Mouse (Mus musculus): ENCODE results near the gene Rnf115. TPM values are rescaled to one million over a fixed set of nuclear protein-coding genes. Genes with fewer than 3 reads are reported as not detected.
A peak's percentile ranks its signal among the peaks of the same experiment; 100 is the strongest.
"Not testable (repeated sequence)": the region's sequence is repeated elsewhere in the genome, so short reads cannot be mapped to it uniquely, and the experiment has no call there.

Gene Rnf115
- total RNA-seq (2021), result 10 to 100 TPM; 56.0 to 62.3 TPM

DNA sequence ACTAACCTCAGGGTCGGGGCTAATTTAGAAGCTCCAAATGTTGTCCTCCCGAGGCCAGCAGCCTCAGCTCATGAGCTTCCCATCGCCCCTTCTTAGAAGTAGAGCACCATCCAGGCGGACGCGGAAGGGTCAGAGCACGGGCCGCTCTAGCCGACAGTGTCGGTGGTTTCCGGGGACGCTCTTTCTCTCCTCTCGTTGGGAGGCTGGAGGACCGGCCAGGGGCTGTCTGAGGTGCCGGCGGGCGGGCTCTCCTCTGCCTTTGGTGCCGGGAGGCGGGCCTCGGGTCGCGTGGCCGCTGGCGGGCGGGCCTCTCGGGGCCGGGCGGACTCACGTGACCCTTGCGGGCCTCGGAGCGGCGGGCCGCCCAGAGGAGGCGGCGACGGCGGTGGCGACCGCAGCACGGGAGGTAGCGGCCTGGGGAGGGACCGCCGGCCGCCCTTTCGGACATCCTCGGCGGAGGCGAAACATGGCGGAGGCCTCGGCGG lies at the start of gene Rnf115, which contains the start of gene Polr3c:
Rnf115 (plus strand) TSS at position 322 of the 485 bp plus-strand sequence.
Polr3c (minus strand) TSS at position 286 of the 485 bp plus-strand sequence.
- DNase-seq (ENCODE audit: extremely low spot score in 1 of 2, low spot score in 1 of 2), result peak; percentile 84 to 91

DNA sequence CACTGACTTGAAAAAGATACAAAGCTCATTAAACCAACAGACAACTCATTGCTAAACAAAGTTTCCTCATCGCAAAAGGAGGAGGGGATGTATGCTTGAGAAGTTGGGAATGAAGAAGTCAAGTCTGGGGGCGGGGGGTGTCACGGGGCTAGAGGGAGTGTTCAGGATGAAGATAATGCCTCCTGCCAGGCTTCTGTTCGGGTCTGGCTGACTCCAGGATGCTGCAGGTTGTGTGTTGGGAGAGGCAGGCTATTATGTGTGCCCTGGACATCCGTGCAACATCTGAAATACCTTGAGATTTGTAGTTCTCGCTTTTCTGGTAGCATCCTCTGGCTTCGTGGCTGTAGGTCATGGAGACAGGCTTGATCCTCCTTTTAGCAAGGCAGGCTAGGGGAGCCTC lies 49.0 kb upstream of the Rnf115 start:
- DNase-seq (ENCODE audit: extremely low spot score in 1 of 2, low spot score in 1 of 2), result no peak

DNA sequence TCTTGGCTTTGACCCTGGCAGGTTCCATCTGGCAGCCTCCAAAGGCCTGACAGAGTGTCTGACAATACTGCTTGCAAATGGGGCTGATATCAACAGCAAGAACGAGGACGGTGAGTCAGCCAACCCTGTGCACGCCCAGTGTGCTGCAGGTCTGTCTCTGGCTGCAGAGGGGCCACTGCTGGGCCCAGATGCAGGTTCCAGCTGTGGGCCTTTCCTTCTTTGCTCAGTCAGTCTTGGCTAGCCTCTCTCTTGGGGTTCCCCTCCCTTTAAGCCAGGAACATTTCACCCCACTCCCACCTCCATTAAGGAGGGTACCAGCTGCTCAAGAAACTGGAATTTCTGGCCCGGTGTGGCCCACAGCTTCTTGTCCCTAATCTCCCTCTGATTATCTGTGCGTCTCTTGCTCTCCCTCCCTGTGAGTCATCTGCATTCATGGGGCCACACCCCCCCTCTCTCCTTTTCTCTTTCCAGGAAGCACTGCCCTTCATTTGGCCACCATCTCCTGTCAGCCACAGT lies 48.2 kb upstream of the Rnf115 start:
- DNase-seq (ENCODE audit: extremely low spot score in 1 of 2, low spot score in 1 of 2), result no peak

DNA sequence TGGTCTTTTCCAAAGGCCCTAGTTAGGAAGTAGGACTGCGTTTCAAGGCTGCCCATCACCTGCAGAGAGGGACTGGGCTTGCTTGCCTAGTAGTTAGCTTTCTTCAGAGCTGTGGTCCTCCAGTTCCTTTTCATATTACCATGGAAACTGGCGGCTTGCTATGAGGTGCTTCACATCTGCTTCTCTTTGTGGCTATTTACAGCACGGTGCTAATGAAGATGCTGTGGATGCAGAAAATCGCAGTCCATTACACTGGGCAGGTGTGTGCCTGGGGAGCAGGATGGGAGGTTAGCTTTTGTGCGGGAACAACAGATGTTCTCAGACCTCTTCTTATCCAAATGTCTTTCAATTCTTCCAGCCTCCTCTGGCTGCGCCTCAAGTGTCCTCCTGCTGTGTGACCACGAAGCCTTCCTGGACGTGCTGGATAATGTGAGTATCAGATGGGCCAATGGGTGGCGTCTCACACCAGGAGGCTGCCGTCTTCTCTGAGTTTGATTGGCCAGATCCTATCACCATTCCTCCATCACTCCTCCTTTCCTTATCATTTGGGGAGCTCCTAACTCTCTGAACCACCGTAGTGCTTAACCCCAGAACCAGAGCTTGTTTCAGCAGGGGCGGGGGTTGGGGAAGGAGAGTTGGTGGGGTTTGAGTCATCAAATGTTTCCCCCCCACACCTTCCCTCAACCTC lies 47.1 kb upstream of the Rnf115 start:
- no peak for DNase-seq (ENCODE audit: extremely low spot score in 1 of 2, low spot score in 1 of 2)

DNA sequence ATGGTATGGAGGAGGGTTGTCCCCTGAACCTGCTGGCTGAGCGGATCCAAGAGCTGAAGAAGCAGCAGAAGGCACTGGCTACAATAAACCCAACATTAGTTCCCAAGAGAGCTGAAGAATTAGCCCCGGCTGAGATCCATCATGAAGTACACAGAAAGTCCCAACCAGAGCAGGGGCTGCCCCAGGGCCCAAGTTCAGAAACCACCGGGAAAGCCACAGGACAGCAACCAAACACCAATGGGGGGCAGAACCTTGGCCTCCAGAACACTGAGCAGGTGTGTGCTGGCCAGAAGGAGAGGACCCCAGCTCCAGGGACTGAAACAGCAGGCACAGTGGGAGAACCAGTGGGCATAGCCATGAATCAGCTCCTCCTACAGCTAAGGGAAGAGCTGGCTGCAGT lies 44.0 kb upstream of the Rnf115 start:
- no peak for DNase-seq (ENCODE audit: extremely low spot score in 1 of 2, low spot score in 1 of 2)

DNA sequence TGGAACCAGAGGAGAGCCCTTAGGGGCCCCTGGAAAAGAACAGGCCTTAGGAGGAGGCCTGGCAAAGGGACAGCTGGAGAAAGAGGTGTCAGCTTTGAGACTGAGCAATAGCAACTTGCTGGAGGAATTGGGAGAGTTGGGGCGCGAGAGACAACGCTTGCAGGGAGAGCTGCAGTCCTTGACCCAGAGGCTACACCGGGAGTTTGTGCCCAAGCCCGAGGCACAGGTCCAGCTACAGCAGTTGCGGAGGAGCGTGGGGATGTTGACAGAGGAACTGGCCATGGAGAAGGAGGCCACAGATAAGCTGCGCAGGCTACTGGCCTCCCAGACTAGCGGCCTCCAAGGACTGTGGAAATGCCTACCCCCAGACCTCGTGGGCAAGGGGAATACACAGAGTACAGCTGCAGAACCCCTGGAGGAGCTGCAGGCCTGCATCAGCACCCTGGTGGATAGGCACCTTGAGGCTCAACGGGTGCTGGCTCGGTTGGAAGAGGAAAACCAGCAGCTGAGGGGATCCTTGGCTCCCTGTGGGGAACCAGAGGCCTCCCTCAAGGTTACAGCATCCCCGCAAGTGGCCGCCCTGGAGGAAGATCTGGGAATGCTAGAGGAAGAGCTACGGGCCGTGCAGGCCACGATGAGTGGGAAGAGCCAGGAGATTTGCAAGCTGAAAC lies 43.2 kb upstream of the Rnf115 start:
- DNase-seq (ENCODE audit: extremely low spot score in 1 of 2, low spot score in 1 of 2), result no peak

DNA sequence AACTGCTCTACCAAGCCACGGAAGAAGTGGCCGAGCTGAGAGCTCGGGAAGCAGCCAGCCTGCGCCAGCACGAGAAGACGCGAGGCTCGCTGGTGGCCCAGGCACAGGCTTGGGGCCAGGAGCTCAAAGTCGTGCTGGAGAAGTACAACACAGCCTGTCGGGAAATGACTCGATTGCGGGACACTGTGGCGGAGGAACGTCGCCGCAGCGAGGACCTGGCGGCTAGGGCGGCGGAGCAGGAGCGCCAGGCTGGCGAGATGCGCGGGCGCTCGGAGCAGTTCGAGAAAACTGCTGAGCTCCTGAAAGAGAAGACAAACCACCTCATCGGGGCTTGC lies 42.7 kb upstream of the Rnf115 start:
- no peak for DNase-seq (ENCODE audit: extremely low spot score in 1 of 2, low spot score in 1 of 2)

DNA sequence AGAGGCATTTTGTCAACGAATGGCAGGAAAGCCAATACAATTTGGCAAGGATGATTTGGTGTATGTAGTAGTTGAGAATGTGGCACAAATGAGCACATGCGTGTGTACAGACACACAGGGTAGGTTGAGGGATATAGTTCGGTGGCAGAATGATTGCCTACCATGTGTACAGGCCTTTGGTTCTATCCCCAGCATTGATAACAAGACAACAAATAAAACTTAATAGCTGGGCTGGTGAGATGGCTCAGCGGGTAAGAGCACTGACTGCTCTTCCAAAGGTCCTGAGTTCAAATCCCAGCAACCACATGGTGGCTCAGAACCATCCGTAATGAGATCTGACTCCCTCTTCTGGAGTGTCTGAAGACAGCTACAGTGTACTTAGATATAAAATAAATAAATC lies 41.4 kb upstream of the Rnf115 start:
- DNase-seq (ENCODE audit: extremely low spot score in 1 of 2, low spot score in 1 of 2), result not testable (repeated sequence)

DNA sequence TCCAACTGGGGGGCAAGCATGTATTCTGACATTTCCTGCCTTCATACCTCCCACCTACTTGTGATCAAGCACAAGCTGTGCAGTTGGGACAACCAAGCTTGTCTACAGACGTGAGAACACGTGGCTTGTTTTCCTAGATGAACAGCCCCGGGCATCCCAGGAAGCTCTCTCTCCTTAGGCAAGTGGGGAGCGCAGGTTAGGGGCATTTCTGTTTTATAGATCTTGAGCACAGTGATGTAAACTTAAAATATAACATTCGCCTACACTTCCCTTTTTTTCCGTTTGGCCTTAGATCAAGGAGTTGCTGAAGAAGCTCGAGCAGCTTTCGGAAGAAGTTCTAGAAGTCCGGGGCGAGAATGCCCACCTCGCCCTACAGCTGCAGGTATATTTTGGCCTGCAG lies 38.6 kb upstream of the Rnf115 start:
- DNase-seq (ENCODE audit: extremely low spot score in 1 of 2, low spot score in 1 of 2), result no peak

DNA sequence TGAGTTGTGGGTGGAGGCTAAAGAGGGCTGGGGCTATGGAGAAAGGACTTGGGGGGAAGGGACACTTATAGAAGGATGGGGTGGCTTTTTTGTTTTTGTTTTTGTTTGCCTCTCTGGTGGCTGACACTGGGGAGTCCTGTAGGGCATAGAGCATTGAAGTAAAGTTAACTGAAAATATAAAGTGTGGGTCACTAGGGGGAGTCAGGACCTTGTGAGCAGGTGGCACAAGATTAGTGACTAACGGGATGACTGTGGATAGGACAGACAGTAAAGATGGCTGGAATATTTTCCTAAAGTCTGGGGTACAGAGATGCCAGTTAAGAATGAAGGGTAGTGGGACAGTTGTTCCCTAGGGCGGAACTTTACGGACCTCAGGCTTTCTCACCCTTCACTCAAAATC lies 37.2 kb upstream of the Rnf115 start:
- DNase-seq (ENCODE audit: extremely low spot score in 1 of 2, low spot score in 1 of 2), result no peak

DNA sequence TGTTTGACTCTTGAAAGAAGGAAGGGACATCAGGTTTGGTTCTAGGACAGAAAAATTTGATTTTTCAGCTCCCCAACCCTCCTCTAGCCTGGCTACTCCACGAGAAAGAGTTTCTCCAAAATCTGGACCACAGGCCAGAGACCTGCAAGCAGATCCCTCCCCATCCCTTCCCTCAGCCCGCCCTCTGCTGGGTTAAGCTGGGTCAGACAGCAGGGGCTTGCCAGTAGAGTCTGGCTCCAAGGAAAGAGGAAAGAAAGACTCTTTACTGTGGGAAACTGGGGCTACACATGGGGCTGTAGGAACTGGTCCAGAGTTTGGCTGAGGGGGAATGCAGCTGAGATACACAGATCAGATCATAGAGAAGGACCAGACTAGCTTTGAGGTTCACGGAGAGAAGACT lies 35.0 kb upstream of the Rnf115 start:
- no peak for DNase-seq (ENCODE audit: extremely low spot score in 1 of 2, low spot score in 1 of 2)

DNA sequence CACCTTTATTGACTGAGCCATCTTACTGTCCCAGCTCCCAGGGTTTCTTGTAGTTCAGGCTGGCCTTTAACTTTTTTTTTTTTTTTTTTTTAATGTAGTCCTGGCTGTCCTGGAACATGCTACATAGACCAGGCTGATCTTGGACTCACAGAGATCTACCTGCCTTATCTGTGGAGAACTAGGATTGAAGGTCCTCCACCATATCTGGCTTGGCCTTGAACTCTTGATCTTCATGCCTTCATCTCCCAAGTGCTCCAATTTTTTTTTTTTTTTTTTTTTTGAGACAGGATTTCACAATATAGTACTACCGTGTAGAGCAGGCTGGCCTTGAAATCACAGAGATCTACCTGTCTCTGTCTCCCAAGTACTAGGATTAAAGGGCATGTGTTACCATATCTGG lies 33.9 kb upstream of the Rnf115 start:
- DNase-seq (ENCODE audit: extremely low spot score in 1 of 2, low spot score in 1 of 2), result no peak

DNA sequence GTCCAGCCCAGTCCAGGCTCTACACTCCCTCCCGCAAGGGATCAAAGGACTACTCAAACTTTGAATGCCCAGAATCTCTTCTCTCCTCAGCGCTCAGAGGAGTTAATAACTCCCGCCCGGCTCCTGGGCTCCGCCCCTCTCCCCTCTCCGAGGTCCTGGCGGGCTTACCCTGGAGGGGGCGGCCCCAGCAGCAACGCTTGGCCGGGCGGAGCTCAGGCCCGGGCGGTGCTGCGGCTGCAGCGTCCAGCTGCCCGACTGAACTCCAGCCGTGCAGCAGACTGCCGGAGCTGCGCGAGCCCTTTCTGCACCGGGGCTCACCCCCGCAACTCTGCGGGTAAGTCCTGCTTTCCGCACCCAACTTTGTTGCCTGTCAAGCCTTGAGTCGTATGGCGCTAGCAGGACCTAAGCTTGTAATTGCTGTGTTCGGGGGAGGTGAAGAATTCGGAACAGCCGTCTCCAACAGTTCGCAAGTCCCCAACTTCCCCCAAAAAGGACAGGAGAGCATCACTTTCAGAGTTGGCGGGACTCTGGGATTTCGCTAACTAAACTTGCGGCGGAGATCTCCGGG lies 31.2 kb upstream of the Rnf115 start, which contains the start of gene Pias3:
Pias3 (plus strand) TSS at position 187 of the 568 bp plus-strand sequence.
- DNase-seq (ENCODE audit: extremely low spot score in 1 of 2, low spot score in 1 of 2), result peak in 1 of 2 experiments; percentile 26

DNA sequence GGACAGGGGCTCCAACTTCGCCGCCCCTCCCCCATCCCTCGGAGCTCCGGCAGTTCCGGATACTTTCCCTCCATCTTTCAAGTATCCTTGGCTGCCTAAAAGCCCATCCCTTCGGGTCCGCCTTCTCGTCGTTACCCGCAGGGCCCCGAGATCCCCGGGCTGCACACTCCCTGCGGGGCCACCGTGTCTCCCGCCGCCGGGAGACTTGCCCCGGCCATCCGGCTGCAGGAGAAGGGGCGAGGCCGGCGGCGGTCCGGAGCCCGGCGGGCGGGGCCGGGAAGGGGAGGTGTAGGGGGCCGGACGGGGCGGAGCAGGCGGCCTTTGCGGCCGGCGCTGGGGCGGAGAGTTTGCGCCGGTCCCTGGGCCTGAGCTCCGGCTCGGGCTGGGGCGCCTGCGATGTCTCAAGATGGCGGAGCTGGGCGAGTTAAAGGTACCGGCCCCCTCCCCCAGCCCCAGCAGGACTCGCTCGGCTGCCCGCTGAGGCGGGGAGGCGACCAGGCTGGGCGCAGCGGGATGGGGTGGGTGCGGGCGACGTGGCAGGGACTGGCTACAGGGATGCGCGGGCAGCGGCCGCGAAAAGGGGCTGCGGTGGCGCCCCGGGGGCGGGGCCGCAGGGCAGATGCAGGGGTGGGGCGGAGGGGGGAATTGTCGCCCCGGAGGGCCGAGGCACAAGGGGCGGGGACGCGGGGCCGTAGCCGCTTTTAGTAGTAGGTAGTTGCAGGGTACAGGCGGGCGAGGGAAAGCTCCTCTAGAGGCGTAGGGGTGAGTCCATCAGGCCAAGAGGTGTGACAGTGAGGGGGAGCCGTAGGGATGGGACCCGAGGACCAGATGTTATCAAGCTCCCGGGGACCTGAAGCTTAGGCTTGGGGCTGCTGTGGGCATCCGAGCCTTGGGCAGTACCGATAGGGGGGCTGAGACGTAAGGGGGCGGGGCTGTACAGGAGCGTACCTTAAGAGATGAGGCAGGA lies 30.4 kb upstream of the Rnf115 start:
- peak; percentile 56 to 68 for DNase-seq (ENCODE audit: extremely low spot score in 1 of 2, low spot score in 1 of 2)

DNA sequence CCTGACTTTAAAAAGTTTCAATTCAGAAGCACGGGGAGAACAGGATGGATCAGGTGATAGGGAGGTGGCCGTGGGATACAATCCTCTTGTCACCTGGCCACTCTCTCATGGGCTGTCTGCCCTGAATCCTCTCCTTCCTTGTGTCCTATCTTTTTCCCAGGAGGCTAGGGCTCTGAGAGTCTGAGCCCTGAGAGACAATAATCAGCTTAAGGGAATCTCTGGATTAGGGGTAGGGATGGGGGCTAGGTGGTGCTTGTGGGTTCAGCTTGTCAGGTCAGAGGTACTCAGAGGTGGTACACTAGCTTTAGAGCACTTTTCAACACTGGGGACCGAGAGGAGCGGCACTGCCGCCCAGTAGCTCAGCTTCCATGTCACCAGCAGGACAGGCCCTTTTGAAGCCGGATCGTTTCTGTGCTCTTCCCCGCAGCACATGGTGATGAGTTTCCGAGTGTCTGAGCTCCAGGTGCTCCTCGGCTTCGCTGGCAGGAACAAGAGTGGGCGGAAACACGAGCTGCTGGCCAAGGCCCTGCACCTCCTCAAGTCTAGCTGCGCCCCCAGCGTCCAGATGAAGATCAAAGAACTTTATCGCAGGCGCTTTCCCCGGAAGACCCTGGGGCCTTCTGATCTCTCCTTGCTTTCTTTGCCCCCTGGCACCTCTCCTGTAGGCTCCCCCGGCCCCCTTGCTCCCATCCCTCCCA lies 28.3 kb upstream of the Rnf115 start:
- DNase-seq (ENCODE audit: extremely low spot score in 1 of 2, low spot score in 1 of 2), result no peak

DNA sequence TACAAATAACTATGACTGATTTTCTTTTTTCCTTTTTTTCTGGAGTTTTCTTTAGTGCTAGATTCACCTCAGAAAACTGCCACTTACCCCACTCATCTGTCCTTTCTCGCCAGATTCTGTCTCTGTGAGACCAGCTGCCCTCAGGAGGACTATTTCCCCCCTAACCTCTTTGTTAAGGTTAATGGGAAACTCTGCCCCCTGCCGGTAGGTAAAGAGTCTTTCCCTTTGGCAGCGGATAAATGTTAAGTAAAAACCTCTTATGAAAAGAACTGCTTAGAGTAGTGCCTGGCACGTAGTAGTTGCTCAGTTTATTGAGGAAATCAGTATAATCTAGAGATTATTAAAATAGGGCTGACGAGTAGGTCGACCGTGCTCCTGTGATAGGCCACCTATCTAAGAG lies 27.1 kb upstream of the Rnf115 start:
- peak in 1 of 2 experiments; percentile 41 for DNase-seq (ENCODE audit: extremely low spot score in 1 of 2, low spot score in 1 of 2)

DNA sequence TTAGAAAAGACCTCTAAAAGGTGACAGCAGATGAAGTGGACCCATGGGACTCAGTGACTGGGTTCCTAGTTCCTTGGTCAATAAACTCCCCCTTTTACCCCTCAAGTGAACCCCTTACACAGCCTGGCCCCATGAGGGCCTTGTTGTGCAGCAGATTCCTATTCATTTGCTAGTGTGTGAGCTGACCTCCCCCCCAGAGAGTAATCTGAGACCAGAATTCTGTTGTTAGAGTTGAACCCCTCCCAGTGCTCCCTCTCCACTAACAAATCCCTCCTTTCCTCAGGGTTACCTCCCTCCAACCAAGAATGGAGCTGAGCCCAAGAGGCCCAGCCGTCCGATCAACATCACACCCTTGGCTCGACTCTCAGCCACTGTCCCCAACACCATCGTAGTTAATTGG lies 26.5 kb upstream of the Rnf115 start:
- DNase-seq (ENCODE audit: extremely low spot score in 1 of 2, low spot score in 1 of 2), result no peak

DNA sequence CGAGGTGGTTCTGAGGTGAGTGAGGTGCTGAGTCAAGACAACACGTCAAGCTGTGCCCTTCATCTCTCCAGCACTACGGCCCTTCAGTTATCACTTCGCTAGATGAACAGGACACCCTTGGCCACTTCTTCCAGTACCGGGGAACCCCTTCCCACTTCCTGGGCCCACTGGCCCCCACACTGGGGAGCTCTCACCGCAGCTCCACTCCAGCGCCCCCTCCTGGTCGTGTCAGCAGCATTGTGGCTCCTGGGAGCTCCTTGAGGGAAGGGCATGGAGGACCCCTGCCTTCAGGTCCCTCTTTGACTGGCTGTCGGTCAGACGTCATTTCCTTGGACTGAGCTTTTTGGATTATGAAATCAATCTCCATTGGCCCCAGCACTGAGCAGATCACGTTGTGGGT lies 22.7 kb upstream of the Rnf115 start:
- DNase-seq (ENCODE audit: extremely low spot score in 1 of 2, low spot score in 1 of 2), result no peak

DNA sequence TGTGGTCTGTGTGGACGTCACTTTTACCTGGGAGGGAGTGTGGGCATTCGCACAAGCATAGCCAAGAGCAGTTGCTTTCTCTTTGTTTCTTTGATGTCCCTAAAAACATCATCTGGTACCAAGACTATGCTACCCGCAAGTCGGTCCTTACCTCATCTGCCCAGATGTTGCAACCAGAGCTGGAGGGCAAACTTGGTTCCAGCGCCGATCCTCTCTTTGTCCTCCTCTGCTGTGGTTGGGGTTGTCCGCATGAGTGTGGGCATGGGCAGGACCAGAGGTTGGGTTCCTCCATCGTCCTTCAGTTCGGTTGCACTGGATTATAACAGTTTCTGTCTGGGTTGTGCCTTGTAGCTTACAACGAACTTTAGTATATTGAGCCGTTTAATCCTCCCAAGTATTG lies 21.2 kb upstream of the Rnf115 start:
- no peak for DNase-seq (ENCODE audit: extremely low spot score in 1 of 2, low spot score in 1 of 2)

DNA sequence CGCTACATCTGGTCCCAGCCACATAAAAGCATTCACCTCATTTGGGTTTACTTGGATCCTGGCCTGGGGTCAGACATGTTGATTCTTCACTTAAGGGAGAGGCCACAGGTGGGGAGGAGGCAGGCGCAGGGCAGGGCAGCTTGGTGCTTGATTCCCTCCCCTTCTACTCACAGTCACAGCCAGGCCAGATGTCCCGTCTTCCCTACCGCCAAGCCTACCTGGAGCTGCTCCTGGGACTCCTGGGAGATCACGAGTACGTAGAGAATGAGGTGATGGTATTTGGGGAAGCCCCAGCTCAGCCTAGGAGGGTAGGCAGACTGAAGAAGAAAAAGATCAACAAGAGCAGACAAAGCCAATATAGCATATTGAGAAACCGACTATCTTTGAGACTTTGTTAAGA lies 20.5 kb upstream of the Rnf115 start:
- DNase-seq (ENCODE audit: extremely low spot score in 1 of 2, low spot score in 1 of 2), result no peak

Data from layer of hippocampus, postnatal 25 days (tissue).